Mouse (Mus musculus) left cerebral cortex, adult 11 months (tissue): ENCODE results near the gene Dusp27.

ENCODE experiments used
- DNase-seq: peaks from one replicate; pipeline ENCODE4 v3.0.0; 2022; ENCODE audit warnings: low spot score

The Dusp27 gene

DNA sequence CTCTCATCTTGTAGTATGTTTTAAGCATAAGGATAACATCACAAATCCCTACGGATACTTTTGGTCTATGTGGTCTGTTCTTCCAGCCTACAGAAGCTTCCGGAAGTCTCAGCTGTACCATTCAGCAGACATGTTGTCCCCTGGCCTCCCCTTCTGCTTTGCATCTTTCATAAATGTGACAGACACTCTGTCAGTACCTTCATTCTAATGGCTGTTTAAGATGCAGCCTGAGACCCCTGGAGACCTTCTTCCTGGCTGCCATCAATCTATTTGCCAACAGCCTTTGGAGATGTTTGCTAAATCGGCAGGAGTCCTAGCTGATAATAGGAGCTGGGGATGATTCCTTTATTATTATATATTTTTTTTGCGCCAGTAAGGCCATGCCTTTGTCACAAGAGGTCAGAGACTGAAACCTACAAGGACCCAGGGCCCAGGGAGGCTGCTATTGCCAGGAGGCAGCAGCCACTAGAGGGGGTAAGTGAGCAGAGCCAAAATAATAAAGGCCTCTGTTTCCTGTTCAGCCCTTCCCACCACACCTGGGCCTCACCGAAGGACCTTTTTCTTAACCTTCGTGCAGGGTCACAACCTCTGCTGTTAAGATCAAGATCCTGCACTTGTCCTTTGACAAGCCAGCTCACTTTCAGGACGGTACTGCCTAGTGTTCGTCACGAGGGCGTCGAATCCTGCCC lies 24.7 kb downstream of the Dusp27 start:
- DNase-seq: no peak

DNA sequence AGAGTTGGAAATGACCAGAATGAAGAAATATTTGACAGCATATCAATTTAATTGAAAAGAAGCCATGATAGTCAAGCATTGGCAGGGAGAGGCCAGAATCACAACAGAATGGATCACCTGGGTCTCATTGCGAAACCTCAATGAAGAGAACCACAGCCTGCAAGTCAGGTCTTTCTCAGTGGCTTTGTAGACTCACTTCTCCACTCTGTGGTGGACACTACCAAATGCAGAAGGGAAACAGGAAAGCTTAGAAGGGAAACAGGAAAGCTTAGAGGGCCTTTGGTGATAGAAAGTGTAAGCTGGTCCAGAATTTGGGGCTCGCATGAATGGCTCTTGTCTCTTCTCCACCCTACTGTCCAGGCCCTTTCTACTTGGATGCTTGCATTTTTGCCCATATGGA lies 29.6 kb downstream of the Dusp27 start:
- DNase-seq: no peak

DNA sequence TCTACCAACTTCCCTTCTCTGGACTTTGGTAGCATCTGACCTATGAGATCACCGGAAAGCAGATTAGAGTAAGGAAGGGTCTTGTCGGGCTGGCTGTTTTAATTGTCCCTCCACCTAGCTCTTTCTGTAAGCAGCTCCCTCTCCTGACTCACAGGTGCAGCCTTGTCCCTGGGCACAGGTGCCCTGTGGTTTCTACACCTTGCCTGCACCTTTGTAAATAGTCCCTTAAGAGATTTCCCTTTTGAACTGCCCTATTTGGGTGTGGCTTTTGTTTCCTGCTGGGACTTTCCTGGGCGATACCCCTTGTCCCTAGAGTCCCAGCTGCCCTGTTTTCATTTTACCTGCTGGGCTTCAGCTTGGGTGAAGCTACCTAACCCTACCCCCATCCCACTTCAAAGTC lies 33.3 kb downstream of the Dusp27 start:
- DNase-seq: no peak

DNA sequence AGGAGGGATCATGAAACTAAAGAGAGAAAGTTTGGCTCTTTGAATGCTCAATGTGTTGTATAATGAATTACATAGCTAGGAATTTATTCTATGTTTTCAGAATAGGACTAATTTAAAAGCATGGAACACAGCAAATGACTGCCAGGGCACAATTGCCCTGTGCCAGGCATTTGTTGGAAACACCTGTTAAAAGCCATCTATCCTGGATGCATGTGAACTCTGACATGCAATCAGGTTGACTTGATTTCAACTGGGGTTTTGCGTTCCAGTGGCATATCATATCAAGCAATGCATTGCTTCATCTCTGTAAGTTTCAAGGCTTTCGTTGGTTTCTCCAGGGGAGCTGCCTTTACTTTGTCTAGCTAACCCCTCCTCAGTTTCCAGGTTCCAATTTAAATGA lies 37.4 kb downstream of the Dusp27 start:
- DNase-seq: no peak

DNA sequence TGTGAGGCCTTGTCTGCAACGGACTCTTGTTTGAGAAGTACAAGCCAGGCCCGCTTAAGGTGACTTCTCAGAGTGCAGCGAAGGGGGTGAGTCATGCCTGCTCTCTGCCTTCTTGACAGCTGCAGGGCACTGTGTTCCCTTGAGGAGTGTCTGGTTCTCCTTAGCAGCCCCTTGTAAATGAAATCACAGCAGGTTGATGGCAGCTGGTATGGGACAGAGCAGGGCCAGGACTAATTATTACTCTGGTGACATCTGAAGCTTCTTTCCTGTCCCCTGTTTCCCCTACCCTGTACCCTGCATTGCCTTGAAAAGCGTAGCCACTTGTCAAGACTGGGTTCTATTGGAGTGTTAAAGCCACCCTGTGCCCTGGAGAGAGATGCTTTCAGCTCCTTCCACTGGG lies 38.0 kb downstream of the Dusp27 start:
- DNase-seq: no peak

DNA sequence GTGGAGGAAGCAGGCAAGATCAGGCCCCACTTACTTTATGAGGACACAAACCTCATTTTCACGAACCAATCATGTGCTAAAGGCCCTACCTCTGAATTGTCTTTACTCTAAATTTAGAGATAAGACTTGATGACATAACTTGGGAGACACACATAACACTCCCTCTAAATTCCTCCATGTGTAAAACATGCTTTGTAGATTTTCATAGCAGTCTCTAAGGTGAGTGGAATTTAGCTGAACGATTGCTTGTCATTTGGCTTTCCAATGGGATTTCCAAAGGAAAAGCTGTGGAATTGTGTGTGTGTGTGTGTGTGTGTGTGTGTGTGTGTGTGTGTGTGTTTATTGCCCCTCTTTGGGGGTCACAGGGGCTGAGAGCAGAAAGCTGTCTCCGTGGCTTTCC lies 38.4 kb downstream of the Dusp27 start:
- DNase-seq: no peak

DNA sequence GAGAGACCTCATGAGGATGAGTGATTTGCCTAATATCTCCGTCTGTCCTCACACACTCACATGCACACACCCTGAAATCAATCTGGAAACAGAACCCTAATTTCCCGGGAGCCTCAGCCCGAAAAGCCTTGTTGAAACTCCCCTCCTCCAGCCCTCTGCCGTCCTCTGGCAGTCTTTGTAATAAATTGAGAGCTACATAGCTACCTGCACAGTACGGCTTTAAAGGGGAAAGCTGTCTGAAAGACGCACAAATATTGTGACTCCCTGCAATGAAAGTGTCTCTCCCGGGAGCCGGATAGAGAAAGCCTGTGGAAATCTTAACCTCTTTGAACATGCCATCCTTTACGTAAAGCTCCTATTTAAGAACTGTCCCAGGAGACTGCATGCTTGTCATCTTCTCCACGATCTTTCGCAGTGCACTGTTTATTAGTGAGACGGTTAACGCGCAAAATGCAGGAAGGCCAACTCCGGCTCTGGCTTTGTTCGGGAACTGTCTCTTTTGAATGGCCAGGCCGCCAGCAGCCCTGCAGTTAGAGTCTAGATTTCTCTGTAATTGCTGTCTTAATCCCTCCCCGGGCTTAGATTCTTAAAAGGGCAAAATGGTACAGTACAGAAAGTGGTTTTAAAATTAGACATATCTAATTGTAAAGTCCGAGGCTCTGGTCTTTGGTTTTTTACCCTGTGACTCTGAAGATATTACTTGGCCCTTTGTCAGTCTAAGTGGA lies 39.1 kb downstream of the Dusp27 start:
- no peak for DNase-seq

DNA sequence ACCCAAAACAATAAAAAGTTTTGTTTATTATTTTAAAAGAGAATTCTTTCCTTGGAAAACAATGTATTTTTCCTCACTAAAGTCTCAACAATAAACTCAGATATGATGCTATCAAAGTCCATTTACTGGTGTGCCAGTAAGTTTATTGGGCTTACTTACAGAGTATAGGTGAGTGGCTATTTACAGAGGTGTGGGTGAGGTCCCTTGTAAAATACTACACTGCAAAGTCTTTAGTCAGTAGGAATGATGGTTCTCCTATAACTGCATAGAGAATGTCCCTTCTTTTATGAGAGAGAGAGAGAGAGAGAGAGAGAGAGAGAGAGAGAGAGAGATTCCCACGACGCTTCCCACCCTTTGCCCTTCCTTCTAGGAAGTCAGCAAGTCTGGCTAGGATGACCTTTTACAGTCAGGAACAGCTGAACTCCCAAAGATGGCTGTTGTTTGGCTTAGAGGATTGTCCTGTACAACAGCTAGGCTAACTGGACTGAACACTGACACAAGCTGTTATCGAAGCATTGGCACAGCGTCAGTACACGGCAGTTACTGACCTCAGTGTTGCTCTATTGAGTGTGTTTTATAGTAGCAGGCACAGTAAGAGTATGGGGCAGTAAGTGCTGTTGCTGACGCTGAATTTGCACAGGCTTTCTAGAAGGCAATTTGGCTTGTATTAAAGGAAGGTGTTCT lies 50.5 kb downstream of the Dusp27 start:
- no peak for DNase-seq

DNA sequence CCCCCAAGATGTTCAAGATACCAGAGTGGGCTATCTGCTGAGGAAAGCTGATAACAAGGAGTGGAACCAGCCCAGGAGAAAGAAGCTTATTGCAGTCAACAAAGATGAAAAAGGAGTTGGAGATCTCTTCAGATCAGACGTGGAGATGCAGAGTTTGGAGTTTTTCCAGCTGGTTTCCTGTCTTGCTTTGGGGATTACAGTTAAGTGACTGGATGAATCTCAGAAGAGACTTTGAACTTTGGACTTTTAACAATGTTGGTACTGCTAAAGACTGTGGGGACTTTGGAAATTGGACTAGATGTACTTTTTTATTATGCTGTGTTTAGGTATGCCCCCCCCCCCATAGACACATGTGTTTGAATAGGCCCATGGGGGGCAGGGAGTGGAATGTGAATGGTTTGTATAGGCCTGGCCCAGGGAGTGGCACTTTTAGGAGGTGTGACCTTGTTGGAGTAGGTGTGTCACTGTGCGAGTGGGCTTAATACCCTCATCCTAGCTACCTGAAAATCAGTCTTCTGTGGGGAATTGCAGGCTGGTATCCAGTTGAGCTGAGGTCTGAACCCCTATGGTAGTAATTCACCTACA lies 59.8 kb downstream of the Dusp27 start:
- no peak for DNase-seq

DNA sequence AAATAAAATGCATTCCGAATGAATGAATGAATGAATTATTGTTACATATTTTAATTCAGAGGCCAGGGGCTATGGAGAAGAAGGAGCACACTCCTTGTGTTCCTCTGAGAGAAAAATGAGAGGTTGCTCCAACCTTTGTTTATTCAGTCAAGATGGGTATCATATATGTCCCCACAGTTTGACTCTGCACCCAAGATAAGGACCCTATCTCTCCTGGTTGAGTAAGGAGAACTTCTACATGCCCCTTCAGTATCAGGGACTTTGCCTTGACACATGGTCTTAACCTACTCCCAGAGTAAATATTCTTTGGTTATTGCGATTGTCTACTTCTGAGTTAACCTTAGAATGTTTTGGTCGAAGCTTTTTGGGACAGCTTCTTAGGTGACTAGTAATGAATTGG lies 63.9 kb downstream of the Dusp27 start:
- DNase-seq: no peak

DNA sequence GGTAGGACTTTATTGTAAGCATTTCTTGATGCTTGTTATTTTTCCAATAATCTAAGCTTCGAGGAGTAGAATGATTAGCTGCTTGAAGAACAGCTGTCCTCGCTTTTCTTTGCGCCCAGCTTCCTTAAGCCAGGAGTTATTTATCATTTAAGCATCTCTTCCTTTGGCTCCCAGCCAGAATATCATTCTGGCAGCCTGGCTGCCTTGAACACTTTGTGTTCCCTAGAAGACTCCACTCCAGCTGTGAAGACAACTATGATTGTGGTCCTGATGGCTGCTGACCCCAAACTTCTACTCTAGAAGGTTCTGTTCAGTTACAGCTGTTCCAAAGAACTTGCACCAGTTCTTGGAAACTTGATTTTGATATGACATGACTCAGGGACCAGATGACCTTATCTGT lies 66.2 kb downstream of the Dusp27 start:
- no peak for DNase-seq

DNA sequence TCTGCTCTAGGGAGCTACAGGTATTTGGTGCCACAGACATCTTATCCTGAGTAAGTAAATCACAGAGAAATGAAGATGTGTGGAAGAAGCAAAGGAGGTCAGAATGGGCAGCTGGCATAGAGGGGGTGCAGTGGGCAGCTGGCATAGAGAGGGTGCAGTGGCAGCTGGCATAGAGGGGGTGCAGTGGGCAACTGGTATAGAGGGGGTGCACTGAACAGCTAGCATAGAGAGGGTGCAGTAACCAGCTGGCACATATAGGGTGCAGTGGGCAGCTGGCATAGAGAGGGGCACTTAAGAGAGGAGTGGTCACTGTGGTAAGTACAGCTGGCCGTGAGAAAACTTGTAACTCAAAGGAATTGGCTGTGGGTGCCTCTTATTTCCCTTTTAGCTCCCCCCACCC lies 67.3 kb downstream of the Dusp27 start:
- DNase-seq: no peak

DNA sequence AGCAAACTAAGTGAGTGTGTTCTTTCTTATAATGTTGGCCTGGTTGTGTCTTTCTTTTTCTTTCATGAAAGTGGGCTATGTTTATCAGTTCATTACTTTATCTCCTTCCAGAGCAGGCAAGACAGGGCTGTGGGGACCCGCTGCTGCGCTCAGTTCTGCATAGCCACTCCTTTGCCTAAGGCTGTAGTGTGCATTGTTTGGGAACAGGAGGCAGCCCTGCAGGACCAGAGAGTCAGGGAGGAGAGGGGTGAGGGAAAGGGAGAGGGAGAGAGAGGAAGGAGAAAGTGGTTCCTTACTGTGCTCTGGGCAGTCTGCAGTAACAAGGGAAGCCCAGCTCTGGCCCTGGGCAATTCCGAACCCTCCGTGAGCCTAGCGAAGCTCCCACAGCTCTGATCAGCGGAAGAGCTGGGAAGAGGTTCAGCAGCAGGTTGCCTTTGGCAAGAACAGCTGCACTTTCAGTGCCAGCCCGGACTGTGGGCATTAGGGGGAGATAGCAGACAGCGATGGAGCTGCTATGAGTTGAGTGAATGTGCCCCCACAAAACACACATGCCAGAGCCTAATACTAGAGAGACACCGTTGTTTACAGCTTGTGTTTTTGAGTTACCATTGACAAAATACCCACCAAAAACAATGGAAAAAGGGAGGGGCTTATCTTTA lies 71.5 kb downstream of the Dusp27 start:
- no peak for DNase-seq

DNA sequence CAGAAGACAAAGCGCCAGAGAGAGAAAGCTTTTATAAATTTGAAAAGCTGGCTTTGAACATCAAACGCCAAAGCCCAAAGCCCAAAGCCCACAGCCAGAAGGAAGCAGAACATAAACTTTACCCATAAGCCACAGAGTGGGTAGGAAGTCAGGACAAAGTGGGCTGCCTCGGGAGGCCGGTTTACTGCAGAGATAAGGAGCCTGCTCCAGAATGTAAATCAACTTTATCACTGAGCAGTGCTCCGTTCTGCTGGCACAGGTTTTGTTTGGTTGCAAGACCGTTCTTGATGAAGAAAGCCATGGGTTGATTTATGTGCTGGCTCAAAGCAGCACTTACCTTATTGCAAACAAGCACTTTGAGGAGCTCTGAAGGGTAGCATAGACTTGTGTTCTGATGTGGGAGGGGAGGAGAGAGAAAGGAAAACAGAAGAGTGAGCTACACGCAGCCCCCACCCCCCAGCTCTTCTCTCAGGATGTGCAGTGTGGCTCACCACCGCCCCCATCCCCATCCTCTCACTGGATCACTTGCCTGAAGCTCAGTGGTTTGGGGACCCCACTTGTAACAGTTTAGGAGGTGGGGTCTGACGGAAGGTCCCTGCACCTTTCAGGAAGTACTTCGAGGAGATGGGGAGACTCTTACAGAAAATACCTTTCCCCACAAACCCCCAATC lies 74.3 kb downstream of the Dusp27 start:
- no peak for DNase-seq

DNA sequence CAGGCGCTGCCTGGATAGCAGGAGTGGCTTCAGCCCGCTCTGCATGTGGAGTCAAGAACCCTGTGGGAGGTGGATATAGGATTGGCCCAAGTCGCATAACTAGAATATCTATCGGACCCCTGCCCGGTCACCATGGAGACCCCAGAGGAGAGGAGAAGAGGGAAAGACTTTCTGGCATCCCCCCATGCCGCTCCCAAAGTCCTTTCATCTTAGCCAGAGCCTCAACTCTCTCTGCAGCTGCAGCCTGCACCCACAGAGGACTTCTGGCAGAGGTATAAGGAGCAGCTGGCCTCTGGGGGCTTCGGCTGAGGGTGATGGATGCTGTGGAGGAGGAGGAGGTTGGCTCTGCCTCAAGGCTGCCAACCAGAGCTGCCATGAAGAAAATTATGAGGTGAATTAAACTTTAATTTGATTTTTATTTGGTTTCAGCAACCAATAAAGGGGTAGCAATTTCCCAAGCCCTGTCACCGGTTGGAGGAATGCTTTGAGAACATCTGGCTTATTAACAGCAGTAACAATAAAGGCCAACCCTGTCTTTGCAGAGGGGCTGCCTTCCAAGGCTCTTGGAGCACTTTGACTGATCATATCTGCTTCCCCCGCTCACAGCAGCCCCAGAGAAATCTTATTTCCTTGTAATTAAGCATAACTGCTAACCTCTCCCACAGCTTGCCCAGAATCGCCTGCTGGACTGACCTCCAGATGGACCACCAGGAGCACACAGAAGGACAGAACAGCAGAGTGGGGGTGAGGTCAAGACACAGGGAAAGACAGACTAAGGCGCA lies 78.5 kb downstream of the Dusp27 start:
- DNase-seq: no peak

DNA sequence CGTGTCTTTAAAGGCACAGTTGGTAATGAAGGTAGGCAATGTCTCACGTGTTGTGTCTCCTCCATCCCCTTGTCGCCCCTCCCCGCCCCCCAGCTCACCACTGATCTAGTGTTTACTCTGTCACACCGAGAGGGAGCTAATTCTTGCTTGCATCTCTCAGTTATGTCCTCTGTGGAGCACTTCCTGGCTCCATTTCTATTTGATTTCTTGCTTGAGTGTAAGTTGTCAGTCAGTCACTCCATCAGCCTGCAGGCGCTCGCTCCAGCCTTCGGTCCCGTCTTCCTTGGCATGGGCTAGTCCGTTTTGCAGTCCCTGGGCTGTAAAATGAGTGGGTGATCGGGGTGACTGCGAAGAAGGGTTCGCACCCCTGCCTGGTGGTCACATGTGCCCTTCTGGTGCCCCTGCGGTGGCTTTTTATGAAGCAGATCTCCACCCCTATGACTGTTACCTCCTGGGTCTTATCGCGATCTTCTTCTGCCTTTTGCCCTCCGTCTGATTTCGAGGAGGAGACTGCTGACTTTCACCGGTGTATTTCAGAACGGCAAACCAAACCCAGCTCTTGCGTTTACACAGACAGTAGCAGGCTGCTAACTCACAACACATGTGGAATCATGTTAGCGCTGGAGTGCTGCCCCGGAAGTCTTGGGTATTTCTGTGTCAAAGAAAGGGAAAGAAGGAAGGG lies 79.4 kb downstream of the Dusp27 start:
- DNase-seq: no peak
